Mouse (Mus musculus): ENCODE results near the gene Ceacam2.
"Not testable (repeated sequence)": the region's sequence is repeated elsewhere in the genome, so short reads cannot be mapped to it uniquely, and the experiment has no call there.

Ceacam2 gene

GRCm38 (mm10) chr7:25539376-25539907, at the start of gene Ceacam2:
Gene Ceacam2 (minus strand): TSS chr7:25539857.
- not testable (repeated sequence) for DNase-seq (ENCODE audit: low spot score in 2 of 2)

GRCm38 (mm10) chr7:25585351-25586204, 45.9 kb upstream of the Ceacam2 start:
- no peak for DNase-seq (ENCODE audit: low spot score in 2 of 2)

GRCm38 (mm10) chr7:25584651-25585050, 45.0 kb upstream of the Ceacam2 start:
- DNase-seq (ENCODE audit: low spot score in 2 of 2): no peak

GRCm38 (mm10) chr7:25582301-25582810, 42.7 kb upstream of the Ceacam2 start:
- no peak for DNase-seq (ENCODE audit: low spot score in 2 of 2)

GRCm38 (mm10) chr7:25579441-25579840, 39.8 kb upstream of the Ceacam2 start:
- no peak for DNase-seq (ENCODE audit: low spot score in 2 of 2)

GRCm38 (mm10) chr7:25576793-25577437, 37.3 kb upstream of the Ceacam2 start:
- DNase-seq (ENCODE audit: low spot score in 2 of 2): not testable (repeated sequence)

GRCm38 (mm10) chr7:25576308-25576707, 36.7 kb upstream of the Ceacam2 start:
- DNase-seq (ENCODE audit: low spot score in 2 of 2): not testable (repeated sequence)

GRCm38 (mm10) chr7:25575870-25576269, 36.2 kb upstream of the Ceacam2 start:
- DNase-seq (ENCODE audit: low spot score in 2 of 2): no peak

GRCm38 (mm10) chr7:25575105-25575504, 35.4 kb upstream of the Ceacam2 start:
- no peak for DNase-seq (ENCODE audit: low spot score in 2 of 2)

- not testable (repeated sequence) for DNase-seq (ENCODE audit: low spot score in 2 of 2)
These were observed 34.1 kb upstream of the Ceacam2 start for GRCm38 (mm10) chr7:25573806-25574205.

GRCm38 (mm10) chr7:25568721-25569120, 29.1 kb upstream of the Ceacam2 start:
- no peak for DNase-seq (ENCODE audit: low spot score in 2 of 2)

- DNase-seq (ENCODE audit: low spot score in 2 of 2): not testable (repeated sequence)
These were observed 1.8 kb upstream of the Ceacam2 start for GRCm38 (mm10) chr7:25541464-25541863.

- DNase-seq (ENCODE audit: low spot score in 2 of 2): not testable (repeated sequence)
These were observed 297 bp upstream of the Ceacam2 start for GRCm38 (mm10) chr7:25539954-25540353.

GRCm38 (mm10) chr7:25530837-25531236, 8.8 kb downstream of the Ceacam2 start:
- DNase-seq (ENCODE audit: low spot score in 2 of 2): no peak

- DNase-seq (ENCODE audit: low spot score in 2 of 2): not testable (repeated sequence)
These were observed 23.4 kb downstream of the Ceacam2 start for GRCm38 (mm10) chr7:25516070-25516777.

GRCm38 (mm10) chr7:25515667-25516066, 24.0 kb downstream of the Ceacam2 start:
- DNase-seq (ENCODE audit: low spot score in 2 of 2): not testable (repeated sequence)

GRCm38 (mm10) chr7:25509925-25510324, 29.7 kb downstream of the Ceacam2 start:
- no peak for DNase-seq (ENCODE audit: low spot score in 2 of 2)

GRCm38 (mm10) chr7:25494649-25495048, 45.0 kb downstream of the Ceacam2 start:
- no peak for DNase-seq (ENCODE audit: low spot score in 2 of 2)

GRCm38 (mm10) chr7:25490698-25491097, 49.0 kb downstream of the Ceacam2 start:
- not testable (repeated sequence) for DNase-seq (ENCODE audit: low spot score in 2 of 2)

- DNase-seq (ENCODE audit: low spot score in 2 of 2): not testable (repeated sequence)
These were observed 50.3 kb downstream of the Ceacam2 start for GRCm38 (mm10) chr7:25489382-25489781.

- peak; percentile 18 to 23 for DNase-seq (ENCODE audit: low spot score in 2 of 2)
These were observed 53.5 kb downstream of the Ceacam2 start for GRCm38 (mm10) chr7:25486186-25486585.

- DNase-seq (ENCODE audit: low spot score in 2 of 2): no peak
These were observed 54.6 kb downstream of the Ceacam2 start for GRCm38 (mm10) chr7:25485061-25485460.
